Mouse (Mus musculus): Measurements from ENCODE around the gene March9.

GRCm38 (mm10) chr10:127068360-127069038 lies 8.5 kb upstream of the March9 start:
- TF ChIP-seq MAFK (IDR thresholded peaks at IDR 0.05; ENCODE audit: insufficient read depth, low read depth, low read length) (no peak), ZNF384 (IDR thresholded peaks at IDR 0.05; ENCODE audit: low read depth, low read length) (no peak), HCFC1 (IDR thresholded peaks at IDR 0.05; ENCODE audit: borderline replicate concordance, insufficient read depth, low read length) (no peak)

Data from ES-E14 (cell line).